Mouse (Mus musculus) bone marrow, adult 2 months (tissue): ENCODE results near the gene Colgalt2.

ENCODE experiments used
- CTCF ChIP-seq: fragments of 200-500 bp; IDR thresholded peaks from 2 replicates; pipeline ENCODE4 v1.5.1; 2011; ENCODE audit warnings: low read length, control low read depth; ENCODE audit not compliant: control insufficient read depth, insufficient read depth
- POLR2A ChIP-seq: fragments of 200-500 bp; IDR thresholded peaks from 2 replicates; pipeline ENCODE4 v1.6.1; 2011; ENCODE audit warnings: low read depth, mild to moderate bottlenecking, control low read depth, low read length, borderline replicate concordance; ENCODE audit not compliant: control insufficient read depth

DNA sequence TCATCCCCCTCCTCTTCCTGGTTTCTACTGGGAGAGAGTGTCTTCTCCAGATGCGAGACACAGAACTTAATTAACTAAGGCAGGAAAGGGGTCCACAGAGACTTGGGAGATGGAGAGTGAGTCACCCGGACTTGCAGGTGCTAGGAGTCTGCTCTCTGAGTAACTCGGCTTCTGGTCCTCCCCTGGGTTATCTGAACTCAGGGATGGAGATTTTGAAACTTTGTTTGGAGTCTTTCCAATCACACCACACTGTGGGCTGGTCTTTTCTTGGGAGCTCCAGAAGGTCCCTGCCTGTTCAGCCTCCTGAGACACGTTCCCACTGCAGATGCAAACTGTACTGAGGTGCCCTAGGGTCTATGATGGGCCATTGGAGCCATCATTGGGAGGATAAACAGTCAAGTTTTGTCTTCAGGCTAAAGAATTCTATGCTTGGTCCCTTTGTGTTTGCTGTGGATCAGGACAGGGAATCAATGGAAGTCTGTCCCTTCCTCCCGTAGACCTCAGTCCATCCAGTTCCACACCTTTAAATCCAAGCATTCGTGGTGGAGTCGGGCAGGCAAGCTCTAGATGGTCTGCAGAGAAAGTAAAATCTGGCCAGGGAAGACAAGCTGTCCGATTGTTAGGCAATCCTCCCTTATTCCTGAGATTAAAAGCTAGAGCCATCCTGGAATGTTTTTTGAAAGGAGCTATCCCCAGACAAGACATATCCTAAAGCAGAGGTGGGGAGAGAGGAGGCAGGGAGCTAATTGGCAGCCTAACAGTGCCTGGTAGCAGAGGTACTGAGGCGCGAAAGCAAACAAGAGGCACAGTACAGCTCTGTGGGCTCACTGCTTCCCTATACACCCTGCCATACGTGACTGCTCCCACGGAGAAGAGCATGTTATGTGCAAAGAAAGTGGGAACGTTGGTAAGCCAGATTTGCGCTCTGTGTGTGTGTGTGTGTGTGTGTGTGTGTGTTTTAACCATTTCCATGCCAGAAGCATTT is 1.2 kb downstream of the Colgalt2 start:
- TF ChIP-seq POLR2A (no peak), CTCF (no peak)
